Mouse (Mus musculus) heart, adult 18-20 months (tissue): ENCODE measurements around the gene Rhobtb1. TPM values are rescaled to one million over a fixed set of nuclear protein-coding genes. Genes with fewer than 3 reads are reported as not detected.

Experiments used
- DNase-seq, 2 experiments: peaks; one replicate each; pipeline ENCODE4 v3.0.0; 2021 to 2022; ENCODE audit warnings: mixed read lengths in 1 of 2
- total RNA-seq, 2 experiments: library from RNA; stranded (reverse); gene quantifications; 2 replicates each; pipeline ENCODE4 v1.2.3; 2021

Rhobtb1 gene
- total RNA-seq, 2 experiments from 2014 or later, result 98.0 to 172 TPM

DNA sequence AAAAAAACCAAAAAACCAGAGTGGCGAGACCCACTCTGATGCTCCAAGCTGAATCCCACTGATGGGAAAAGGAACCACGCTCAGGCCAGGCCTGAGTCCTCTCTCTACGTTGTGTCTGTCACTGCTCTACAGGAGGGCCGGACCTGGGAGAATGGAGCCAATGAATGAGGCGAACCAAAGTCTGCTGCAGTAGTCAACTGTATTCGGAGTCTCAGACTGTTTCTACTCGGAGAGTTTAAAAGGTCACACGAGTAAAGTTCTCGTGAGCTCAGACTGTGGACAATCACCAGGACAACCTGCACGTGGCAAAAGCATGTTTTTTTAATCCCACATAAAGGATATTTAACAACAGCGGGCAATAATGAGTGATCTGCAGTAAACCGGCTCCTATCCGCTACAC is 172.8 kb downstream of the Rhobtb1 start:
- no peak for DNase-seq

GRCm38 (mm10) chr10:69324816-69325215 is 173.6 kb downstream of the Rhobtb1 start:
- no peak for DNase-seq

- DNase-seq, result peak; percentile 57 to 59
Measured at GRCm38 (mm10) chr10:69326433-69326832, 175.2 kb downstream of the Rhobtb1 start.

DNA sequence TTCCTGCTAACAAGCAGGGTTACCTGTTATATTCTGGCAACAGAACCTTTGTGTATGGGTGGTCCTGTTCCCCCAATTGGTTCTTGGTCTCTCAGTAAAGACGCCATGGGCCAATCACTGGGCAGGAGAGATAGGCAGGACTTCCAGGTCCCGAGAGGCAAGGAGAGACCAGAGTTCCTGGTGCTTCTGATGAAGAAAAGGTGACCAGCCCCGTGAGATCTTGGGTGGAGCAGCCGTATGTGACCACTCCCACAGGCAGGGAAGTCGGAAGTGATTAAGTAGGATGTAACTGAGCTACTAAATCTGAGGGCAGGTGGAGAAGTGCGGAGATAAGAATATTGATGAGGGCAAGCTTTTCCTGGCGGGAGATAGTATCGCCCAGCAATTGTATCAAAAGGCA is 176.1 kb downstream of the Rhobtb1 start:
- no peak for DNase-seq

GRCm38 (mm10) chr10:69328029-69328655 is 176.9 kb downstream of the Rhobtb1 start:
- no peak for DNase-seq

DNA sequence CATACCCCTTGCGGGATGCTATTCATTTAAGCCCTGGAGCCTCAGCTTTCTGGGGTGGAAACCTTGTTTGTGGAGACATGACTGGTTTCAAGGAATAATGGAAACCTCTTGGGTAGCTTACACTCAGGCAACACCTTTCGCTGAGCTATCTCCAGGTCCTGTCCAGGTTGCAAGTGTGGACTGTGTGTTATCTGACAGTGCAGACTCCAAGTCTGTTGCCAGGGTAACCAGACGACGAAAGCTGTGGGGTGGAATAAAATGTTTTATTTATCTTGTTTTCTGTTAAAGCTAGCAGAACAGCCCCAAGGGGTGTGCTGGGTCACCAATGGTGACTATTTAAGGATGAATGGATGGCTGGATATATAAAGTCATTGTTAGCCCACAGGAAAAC is 177.4 kb downstream of the Rhobtb1 start:
- no peak for DNase-seq

DNA sequence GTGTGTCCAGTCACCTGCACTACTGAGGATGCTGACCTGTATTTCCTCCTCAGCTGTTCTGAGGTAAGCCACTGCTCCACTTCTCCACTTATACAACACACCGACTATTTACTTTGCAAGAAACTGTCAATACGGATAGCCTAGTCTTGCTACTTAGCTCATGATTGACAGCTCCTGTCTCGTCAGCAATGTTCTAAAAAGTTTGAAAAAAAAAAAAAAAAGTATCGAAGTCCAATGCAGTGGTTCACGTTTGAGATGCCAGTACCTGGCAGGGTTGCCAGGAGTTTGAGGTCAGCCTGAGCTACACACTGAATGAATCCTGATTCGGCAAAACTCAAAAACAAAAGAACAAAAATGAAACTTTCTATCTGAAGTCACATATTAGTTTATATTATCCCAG is 180.0 kb downstream of the Rhobtb1 start:
- DNase-seq, result no peak

GRCm38 (mm10) chr10:69333212-69333611 is 182.0 kb downstream of the Rhobtb1 start:
- DNase-seq, result no peak

DNA sequence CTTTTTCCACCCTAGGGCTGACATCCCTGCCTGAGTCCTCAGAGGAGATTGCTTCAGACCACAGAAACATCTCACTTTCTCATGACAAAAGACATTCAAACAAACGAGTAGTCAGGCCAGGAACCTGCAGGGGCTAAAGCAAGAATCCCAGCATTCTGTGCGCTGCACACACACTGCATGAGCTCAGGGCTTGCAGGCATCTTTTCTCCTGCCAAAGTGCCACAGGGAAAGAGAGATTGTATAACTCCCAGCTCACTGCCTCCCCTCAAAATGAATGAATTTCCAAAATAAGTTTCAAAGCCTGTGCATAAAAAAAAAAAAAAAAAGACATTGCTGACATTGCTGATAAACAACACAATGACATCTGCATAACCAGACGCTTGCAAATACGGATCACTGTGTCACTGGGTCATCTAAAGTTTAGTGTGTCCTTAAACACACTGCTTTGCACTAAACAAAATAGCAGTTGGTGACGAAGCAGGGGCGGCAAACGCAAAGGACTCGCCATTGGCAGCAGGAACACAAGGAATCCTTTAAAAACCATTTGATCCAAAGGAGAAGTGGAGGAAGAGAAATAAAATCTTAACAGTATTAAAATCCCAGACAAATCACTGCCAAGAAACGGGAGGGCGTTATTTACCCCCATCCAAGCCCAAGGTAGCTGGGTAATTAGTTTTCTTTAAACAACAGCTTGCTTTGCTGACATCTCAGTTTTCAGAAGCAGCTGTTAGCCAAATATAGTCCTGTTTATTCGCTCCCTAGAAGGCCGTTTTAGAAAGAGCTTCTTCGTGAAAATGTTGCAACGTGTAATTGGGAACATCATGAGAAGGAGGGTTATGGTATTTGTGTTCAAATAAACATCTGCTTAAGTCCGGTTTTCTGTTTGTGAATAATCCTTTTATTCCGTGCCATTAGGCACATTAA is 183.3 kb downstream of the Rhobtb1 start:
- DNase-seq, result no peak

DNA sequence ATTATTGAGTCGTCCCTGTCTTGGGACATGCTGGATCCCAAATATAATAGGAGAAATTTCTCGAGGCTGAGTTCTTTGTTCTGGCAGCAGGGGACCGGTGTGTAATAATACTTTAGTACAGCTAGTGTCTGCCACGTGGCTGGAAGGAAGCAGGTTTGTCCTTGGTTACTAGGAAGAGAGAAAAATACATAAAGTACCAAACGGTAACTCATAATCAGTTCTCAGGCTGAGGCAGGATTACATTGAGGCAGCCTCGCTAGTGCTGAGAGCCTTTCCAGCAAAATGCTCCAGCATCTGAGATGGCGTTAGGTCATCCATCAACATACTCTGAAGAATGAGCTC is 183.9 kb downstream of the Rhobtb1 start:
- no peak for DNase-seq

DNA sequence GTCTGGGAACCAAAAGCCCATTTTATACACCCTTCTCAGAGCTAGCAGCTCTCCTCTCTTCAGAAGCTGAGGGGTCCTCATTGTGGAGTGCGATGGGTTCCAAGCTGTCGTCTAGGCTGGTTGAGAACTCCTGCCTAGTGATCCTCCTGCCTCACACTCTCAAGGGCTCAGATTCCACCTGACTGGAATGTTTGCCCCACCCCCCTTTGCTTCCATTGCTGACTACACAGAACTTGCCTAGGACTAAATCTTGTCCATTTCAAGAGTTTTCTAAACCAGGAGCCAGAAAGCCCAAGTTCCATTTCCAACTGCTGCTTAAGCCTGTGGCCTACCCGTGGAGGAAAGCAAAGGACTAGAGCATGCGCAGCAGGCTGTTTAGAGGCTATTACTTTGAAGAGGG is 184.4 kb downstream of the Rhobtb1 start:
- no peak for DNase-seq

GRCm38 (mm10) chr10:69336219-69336618 is 185.0 kb downstream of the Rhobtb1 start:
- no peak for DNase-seq

- no peak for DNase-seq
Measured at GRCm38 (mm10) chr10:69340001-69340400, 188.8 kb downstream of the Rhobtb1 start.

Other genes with a start within 250 kb of the Rhobtb1 start
- gene A930033H14Rik, start 61.7 kb downstream of the Rhobtb1 start, total RNA-seq, result under 1 TPM; 0.72 to 0.85 TPM
- gene Cdk1, start 201.5 kb downstream of the Rhobtb1 start, total RNA-seq, result 1 to 10 TPM; 1.4 to 1.6 TPM
- gene Ank3, start 247.3 kb downstream of the Rhobtb1 start, total RNA-seq, result 10 to 100 TPM; 67.9 to 68.1 TPM